Mouse (Mus musculus): ENCODE measurements around the gene Maml2. TPM values are rescaled to one million over a fixed set of nuclear protein-coding genes. Genes with fewer than 3 reads are reported as not detected.

The Maml2 gene
- total RNA-seq, 2 experiments from 2014 or later, result 26.1 to 34.6 TPM

GRCm38 (mm10) chr9:13540227-13540626 lies 242.5 kb downstream of the Maml2 start:
- Histone ChIP-seq H3K4me3 (no peak overlapping the region), H3K27ac (no peak overlapping the region; the same call in 1 of the 2 replicates)
- DNase-seq (ENCODE audit: low spot score in 2 of 2), result no peak
- TF ChIP-seq CTCF (conservative IDR thresholded peaks at IDR 0.05), result no peak

DNA sequence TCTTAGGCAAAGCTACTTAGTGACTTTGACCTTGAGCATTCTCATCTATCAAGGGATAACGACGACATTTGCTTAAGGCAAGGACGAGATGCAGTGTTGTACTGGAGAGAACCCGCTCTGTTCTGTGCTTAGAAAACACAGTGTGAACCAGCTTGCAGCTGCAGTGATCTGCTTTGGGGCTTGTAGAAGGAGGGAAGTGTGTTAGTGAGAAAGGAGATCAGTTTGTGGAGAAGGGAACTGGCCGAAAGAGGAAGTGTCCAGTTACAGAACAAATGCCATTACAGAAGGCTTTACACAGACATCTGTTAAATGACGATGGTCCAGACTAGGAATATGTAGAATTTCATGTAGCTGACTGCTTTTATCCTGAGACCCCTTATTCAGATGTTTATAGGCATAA lies 243.0 kb downstream of the Maml2 start:
- no peak for DNase-seq (ENCODE audit: low spot score in 2 of 2)
- TF ChIP-seq CTCF (conservative IDR thresholded peaks at IDR 0.05), result no peak
- Histone ChIP-seq H3K4me3 (no peak overlapping the region), H3K27ac (peak overlapping the region; percentile 43; the same call in 1 of the 2 replicates)

GRCm38 (mm10) chr9:13543167-13543566 lies 245.4 kb downstream of the Maml2 start:
- no peak for DNase-seq (ENCODE audit: low spot score in 2 of 2)
- no peak overlapping the region for H3K4me3 ChIP-seq
- H3K27ac ChIP-seq, result peak overlapping the region; percentile 48; the same call in 1 of the 2 replicates
- TF ChIP-seq CTCF (conservative IDR thresholded peaks at IDR 0.05), result no peak

DNA sequence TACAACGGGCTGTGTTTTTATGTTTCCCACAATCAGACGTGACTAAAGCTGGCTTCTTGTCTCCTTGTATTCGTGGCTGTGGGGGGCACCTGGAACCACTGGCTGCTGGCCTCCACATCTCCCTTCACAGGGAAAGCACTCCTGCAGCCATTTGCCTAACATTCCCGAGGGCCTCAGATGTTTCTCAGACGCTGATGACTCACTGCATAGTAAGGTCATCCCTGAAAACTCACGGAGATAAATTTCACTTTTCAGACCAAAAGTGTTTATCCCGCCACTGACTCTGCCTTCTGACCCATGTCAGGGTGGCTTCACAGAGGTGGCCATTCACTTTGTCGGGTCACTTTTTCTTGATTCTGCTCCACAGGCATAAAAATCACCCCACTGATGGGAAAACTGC lies 246.4 kb downstream of the Maml2 start:
- no peak for DNase-seq (ENCODE audit: low spot score in 2 of 2)
- no peak overlapping the region for H3K4me3 ChIP-seq
- H3K27ac ChIP-seq, result no peak overlapping the region
- TF ChIP-seq CTCF (conservative IDR thresholded peaks at IDR 0.05), result no peak

GRCm38 (mm10) chr9:13545726-13546125 lies 248.0 kb downstream of the Maml2 start:
- no peak for TF ChIP-seq CTCF (conservative IDR thresholded peaks at IDR 0.05)
- Histone ChIP-seq H3K27ac (no peak overlapping the region), H3K4me3 (no peak overlapping the region)
- DNase-seq (ENCODE audit: low spot score in 2 of 2), result no peak

DNA sequence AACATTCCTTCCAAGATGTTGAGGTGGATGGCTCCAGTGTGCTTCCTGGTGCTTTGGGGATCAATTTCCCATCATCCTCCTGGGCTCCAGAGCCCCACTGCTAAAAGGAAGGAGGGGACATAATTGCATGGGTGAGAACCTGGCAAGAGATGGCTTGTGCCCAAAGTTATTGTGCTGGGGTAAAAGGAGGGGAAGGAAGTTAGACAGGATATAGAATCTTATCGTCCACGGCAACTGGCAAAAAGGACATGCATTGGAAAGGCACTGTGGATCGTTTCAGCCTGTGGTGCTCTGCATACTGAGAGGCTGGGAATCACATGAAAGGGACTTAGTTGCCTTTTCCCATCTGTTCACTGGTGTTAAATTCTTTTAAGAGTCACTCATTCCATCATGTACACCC lies 252.2 kb downstream of the Maml2 start:
- H3K4me3 ChIP-seq, result no peak overlapping the region
- H3K27ac ChIP-seq, result 0 out of 2 replicates have a peak overlapping the region, but pooled peaks have one; percentile 14
- no peak for TF ChIP-seq CTCF (conservative IDR thresholded peaks at IDR 0.05)
- DNase-seq (ENCODE audit: low spot score in 2 of 2), result no peak

DNA sequence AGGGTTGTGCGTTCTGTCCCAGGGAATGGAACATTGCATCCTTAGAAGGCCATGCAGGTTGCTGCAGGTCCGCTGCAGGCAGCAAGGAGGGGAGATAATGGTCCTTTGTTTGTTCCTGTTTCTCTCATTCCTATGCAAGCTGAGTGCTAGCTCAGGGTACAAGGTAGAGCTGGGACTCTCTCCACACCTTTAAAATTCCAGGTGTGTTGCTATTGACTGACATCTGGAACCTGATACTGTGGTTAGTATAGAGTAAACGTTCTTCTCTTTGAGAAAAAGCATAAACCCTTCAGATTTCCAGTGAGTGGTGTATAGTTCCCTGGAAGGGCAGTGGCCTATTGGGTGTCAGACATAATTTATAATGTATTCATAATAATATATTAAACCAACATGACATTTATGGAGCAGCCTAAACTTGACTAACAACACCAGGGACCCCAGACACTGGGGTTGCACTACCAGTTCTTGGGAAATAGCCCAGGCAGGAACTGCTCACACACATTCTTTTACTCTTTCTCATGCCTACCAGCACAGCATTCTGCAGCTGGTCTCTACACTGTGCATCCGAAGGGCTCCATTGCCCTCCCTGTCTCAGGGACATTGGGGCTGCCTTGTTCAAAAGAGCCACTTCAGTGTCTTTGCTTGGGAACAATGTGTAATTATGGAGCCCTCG lies 254.8 kb downstream of the Maml2 start:
- DNase-seq (ENCODE audit: low spot score in 2 of 2), result no peak
- Histone ChIP-seq H3K27ac (no peak overlapping the region), H3K4me3 (no peak overlapping the region)
- no peak for TF ChIP-seq CTCF (conservative IDR thresholded peaks at IDR 0.05)

DNA sequence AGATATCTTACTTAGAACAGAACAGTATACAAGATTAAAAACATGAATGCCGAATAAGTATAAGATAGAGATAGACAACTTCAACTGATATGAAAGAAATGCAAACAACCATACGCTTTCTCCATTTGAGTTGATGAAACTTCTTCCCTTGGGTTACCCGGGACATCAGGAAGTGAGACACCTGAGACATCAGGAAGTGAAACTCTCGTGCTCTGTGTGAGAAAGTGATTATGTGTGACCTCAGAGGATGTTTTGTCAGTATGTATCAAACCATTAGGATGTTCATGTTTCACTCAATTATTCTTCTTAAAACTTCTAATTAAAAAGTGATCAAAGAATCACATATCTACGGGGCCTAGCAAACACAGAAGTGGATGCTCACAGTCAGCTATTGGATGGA lies 257.0 kb downstream of the Maml2 start:
- Histone ChIP-seq H3K27ac (no peak overlapping the region), H3K4me3 (no peak overlapping the region)
- DNase-seq (ENCODE audit: low spot score in 2 of 2), result no peak
- TF ChIP-seq CTCF (conservative IDR thresholded peaks at IDR 0.05), result no peak

GRCm38 (mm10) chr9:13555973-13556481 lies 258.3 kb downstream of the Maml2 start:
- Histone ChIP-seq H3K4me3 (no peak overlapping the region), H3K27ac (0 out of 2 replicates have a peak overlapping the region, but pooled peaks have one; percentile 10)
- no peak for DNase-seq (ENCODE audit: low spot score in 2 of 2)
- TF ChIP-seq CTCF (conservative IDR thresholded peaks at IDR 0.05), result no peak

DNA sequence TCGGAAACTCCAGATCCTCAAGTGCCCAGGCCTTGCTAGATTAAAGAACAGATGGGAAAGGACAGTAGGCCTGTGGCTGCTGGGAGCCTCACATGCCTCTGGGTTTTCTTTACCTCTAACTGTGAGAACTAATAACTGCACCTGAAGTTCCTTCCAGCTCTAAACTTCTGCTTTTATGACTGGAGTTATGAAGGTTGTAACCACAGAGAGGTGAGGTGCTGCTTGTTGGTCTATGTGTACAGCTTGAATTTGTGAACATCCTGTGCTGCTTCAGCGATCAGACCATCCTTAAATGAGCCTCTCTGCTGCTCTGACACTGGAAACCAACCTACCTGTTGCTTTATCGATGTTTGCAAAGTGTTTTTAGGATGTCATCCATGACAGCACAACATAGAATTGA lies 258.9 kb downstream of the Maml2 start:
- no peak for TF ChIP-seq CTCF (conservative IDR thresholded peaks at IDR 0.05)
- Histone ChIP-seq H3K27ac (no peak overlapping the region), H3K4me3 (no peak overlapping the region)
- no peak for DNase-seq (ENCODE audit: low spot score in 2 of 2)

DNA sequence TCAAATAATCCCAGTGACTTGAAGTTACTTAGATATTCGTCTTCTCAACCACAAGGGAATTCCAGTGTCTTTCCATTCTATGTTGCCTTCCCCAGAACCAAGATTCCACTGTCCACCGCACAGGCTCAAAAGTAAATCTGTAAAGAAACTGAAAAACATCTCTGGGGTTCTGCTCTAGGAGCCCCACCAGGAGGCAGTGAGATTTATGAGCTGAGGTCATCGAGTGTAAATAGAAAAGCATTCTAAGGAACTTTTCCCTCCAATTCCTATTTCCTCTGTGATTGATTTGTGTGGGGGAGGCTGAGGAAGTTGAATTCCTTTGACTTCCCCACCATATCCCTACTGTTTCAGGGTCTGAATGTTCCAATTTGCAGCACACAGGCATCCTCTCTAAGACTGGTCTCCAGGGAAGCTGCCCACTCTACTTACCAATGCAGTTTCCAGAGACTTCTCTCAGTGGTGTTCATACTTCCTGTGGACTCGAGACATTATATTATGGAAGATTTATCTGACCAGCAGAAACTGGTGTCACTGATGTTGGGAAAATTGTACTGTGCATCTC lies 261.1 kb downstream of the Maml2 start:
- TF ChIP-seq CTCF (conservative IDR thresholded peaks at IDR 0.05), result no peak
- DNase-seq (ENCODE audit: low spot score in 2 of 2), result no peak
- H3K4me3 ChIP-seq, result no peak overlapping the region
- no peak overlapping the region for H3K27ac ChIP-seq

DNA sequence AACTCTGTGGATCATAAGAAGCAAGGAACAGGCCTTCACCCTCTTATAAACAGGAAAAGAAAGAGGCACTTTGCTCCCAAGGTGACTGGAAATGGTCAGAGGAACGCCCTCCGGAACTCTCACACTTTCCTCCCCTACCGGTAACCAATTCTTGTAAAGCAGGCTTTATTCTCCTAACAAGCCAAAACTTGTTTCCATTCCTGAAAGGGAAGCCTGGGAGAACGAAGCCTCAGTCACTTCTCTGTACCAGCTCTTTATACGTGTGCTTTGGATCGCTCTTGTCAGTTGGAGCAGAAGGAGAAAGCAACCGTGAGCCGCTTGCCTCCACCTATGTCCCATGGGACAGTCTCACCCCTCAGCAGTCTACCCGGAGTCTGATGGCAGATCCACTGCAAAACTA lies 262.9 kb downstream of the Maml2 start:
- H3K4me3 ChIP-seq, result no peak overlapping the region
- H3K27ac ChIP-seq, result peak overlapping the region; percentile 63; the same call in 1 of the 2 replicates
- no peak for DNase-seq (ENCODE audit: low spot score in 2 of 2)
- TF ChIP-seq CTCF (conservative IDR thresholded peaks at IDR 0.05), result no peak

DNA sequence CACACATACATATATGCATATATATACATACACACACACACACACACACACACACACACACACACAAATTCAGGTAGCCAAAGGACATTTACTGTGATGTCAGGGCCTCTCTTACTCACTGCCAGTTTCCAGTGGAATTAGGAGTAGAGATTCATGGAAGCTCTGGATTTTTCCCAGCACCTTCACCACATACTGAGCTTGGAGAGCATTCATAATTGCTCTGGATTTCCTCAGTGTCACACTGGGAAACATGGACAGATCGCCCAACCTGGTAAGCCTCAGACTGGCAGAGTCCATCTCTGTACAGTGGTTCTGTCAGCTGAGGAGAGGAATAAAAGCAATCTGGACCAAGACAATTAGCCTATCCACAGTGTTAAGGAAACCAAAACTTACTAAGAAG lies 263.6 kb downstream of the Maml2 start:
- H3K27ac ChIP-seq, result no peak overlapping the region
- no peak for TF ChIP-seq CTCF (conservative IDR thresholded peaks at IDR 0.05)
- no peak for DNase-seq (ENCODE audit: low spot score in 2 of 2)
- no peak overlapping the region for H3K4me3 ChIP-seq
